Mouse (Mus musculus) embryonic stem cell, embryonic (primary cell): ENCODE measurements around the gene Cog3.

ENCODE experiments used
- CTCF ChIA-PET, 4 experiments: fragments of 300-600 bp in 2 of 4; fragments of 350-600 bp in 2 of 4; sonication (Branson Sonifier 250); formaldehyde crosslinking; loops; one replicate each; lab custom pipeline; 2022; ENCODE audit warnings: inconsistent platforms in 2 of 4; lab: Charles Lee
- POLR2A ChIA-PET, 4 experiments: fragments of 300-600 bp in 2 of 4; fragments of 350-600 bp in 2 of 4; sonication (Branson Sonifier 250); formaldehyde crosslinking; loops; one replicate each; lab custom pipeline; 2022; ENCODE audit warnings: antibody characterized with exemption in 4 of 4, inconsistent platforms in 1 of 4; lab: Charles Lee

Gene Cog3

GRCm38 (mm10) chr14:75660936-75661335 lies 93.4 kb downstream of the Cog3 start:
- ChIA-PET POLR2A (no interaction called here), CTCF (interaction anchor here in 1 of 4 experiments (1.2 kb wide), 1 partner anchor 11 kb away, joined by 5 read pairs; no protein-coding TSS in a partner anchor)
